Mouse (Mus musculus): ENCODE data around the gene Prl2c2. TPM values are rescaled to one million over a fixed set of nuclear protein-coding genes. Genes with fewer than 3 reads are reported as not detected.
"Not testable (repeated sequence)": the region's sequence is repeated elsewhere in the genome, so short reads cannot be mapped to it uniquely, and the experiment has no call there.

The Prl2c2 gene
- not detected in 2 replicates for polyA plus RNA-seq (2015; fragmentation: Nextera tagmentation; extraction: Ambion mirVana)

- WGBS = 58% methylated on average over 2 of the region's 2 CpGs
- H3K9me3 ChIP-seq (ENCODE audit: control insufficient read depth); H3K4me2 ChIP-seq (replicated peaks; ENCODE audit: low read depth); H3K9ac ChIP-seq (ENCODE audit: low read depth, low read length); H3K4me3 ChIP-seq (ENCODE audit: low read depth, low read length); H3K27me3 ChIP-seq (replicated peaks; ENCODE audit: control insufficient read depth, insufficient read depth, low read length); ATAC-seq; H3K27ac ChIP-seq (ENCODE audit: low read depth, low read length); H3K4me1 ChIP-seq (replicated peaks; ENCODE audit: control insufficient read depth, insufficient read depth, low read length); H3K36me3 ChIP-seq (ENCODE audit: control insufficient read depth, insufficient read depth): not testable (repeated sequence)
Measured at GRCm38 (mm10) chr13:13005283-13005682, at the start of gene Prl2c2. Gene Prl2c2 (minus strand): TSS chr13:13005383.

- H3K4me3 ChIP-seq (ENCODE audit: low read depth, low read length); H3K27ac ChIP-seq (ENCODE audit: low read depth, low read length); ATAC-seq; H3K9me3 ChIP-seq (ENCODE audit: control insufficient read depth); H3K27me3 ChIP-seq (replicated peaks; ENCODE audit: control insufficient read depth, insufficient read depth, low read length); H3K36me3 ChIP-seq (ENCODE audit: control insufficient read depth, insufficient read depth); H3K9ac ChIP-seq (ENCODE audit: low read depth, low read length); H3K4me1 ChIP-seq (replicated peaks; ENCODE audit: control insufficient read depth, insufficient read depth, low read length); H3K4me2 ChIP-seq (replicated peaks; ENCODE audit: low read depth): not testable (repeated sequence)
- WGBS = 68% methylated on average over 3 of the region's 3 CpGs
Measured at GRCm38 (mm10) chr13:13025872-13026271, 20.7 kb upstream of the Prl2c2 start.

- ATAC-seq; H3K36me3 ChIP-seq (ENCODE audit: control insufficient read depth, insufficient read depth); H3K27ac ChIP-seq (ENCODE audit: low read depth, low read length); H3K4me3 ChIP-seq (ENCODE audit: low read depth, low read length); H3K9me3 ChIP-seq (ENCODE audit: control insufficient read depth); H3K9ac ChIP-seq (ENCODE audit: low read depth, low read length); H3K27me3 ChIP-seq (replicated peaks; ENCODE audit: control insufficient read depth, insufficient read depth, low read length); H3K4me2 ChIP-seq (replicated peaks; ENCODE audit: low read depth); H3K4me1 ChIP-seq (replicated peaks; ENCODE audit: control insufficient read depth, insufficient read depth, low read length): not testable (repeated sequence)
- WGBS = 73% methylated on average over 2 of the region's 2 CpGs
Measured at GRCm38 (mm10) chr13:13013993-13014549, 8.9 kb upstream of the Prl2c2 start.

Other genes starting within 250 kb of the Prl2c2 start
- gene Prl2c3, start 205.3 kb downstream of the Prl2c2 start, polyA plus RNA-seq (2015; fragmentation: Nextera tagmentation; extraction: Ambion mirVana) = 0.64 TPM in 1 of 2 replicates, not detected in the other
- not detected in 2 replicates for gene Prl2c5, start 177.3 kb upstream of the Prl2c2 start, polyA plus RNA-seq (2015; fragmentation: Nextera tagmentation; extraction: Ambion mirVana)